Mouse (Mus musculus) spleen, postnatal 14 days (tissue): ENCODE measurements around the gene Vtcn1.
"Not testable (repeated sequence)": the region's sequence is repeated elsewhere in the genome, so short reads cannot be mapped to it uniquely, and the experiment has no call there.

Experiments used
- DNase-seq, 2 experiments: peaks; one replicate each; pipeline ENCODE4 v3.0.0; 2021 to 2022; ENCODE audit warnings: low spot score in 2 of 2

The Vtcn1 gene

DNA sequence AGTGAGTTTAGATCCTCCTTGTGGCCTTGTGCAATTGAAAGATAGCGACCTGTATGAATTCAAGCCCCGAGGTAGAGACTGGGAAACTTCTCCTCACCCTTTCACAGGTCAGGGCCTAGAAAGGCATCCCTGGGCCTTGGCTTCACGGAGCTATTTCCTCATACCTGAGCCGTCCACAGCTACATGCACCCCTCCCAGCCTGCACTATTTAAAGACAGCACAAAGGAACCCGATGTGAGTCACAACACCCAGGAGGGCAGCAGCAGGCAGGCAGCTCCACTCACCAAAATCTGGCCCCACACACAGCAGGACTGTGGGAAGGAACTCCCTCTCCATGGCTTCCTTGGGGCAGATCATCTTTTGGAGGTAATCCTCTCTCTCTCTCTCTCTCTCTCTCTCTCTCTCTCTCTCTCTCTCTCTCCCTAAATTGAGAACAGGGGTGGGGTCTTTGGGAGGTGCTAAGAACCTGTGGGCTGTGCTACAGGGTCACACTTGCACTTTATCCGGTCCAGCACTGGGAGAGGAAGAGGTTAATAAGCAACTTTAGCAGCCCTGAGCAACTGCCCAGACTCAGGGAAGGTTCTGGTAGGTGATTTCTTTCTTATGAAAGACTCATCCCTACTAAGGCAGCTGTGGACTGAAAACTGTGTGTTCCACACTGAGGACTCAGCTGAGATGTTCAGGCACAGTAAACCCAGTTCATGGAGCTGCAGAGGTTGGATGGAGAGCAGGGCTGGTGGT lies at the start of gene Vtcn1:
Gene Vtcn1 (plus strand): TSS at position 235 of the 741 bp plus-strand sequence.
- no peak for DNase-seq

DNA sequence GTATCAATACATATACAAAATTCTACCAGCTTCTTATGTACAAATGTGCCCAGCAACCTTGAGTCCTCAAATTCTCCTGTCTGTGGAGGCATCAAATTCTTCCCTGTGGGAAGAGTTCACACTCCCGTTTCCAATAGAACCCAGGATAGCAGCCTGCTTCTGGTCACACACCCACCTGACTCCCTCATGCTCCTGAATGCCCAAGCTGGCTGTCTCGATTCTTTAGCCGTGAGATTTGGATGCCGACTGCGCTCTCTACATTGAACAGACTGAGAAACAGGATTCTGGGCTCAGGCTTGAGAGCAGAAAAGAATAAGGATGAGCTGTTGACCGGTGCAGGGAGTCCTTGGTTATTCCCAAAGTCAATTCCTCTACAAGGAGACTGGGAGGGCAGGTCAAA lies 48.3 kb upstream of the Vtcn1 start:
- DNase-seq = no peak

DNA sequence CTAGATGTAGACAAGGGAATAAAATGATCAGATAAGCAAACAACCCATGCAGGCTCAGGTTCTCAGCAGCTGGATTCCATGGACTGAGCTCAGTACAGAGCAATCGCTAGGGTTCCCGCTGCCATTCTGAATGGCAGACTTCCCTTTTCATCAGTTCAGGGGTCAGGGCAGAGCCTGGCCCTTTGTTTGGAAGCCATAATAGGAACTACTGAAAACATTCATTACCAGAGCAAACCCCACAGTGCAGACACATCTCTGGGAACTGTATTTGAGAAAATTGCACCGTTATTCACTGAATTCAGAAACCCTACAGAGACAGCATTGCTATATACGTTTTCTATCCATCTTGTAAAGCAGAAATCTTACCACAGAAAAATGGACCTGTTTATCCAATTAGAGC lies 47.7 kb upstream of the Vtcn1 start:
- DNase-seq = no peak

DNA sequence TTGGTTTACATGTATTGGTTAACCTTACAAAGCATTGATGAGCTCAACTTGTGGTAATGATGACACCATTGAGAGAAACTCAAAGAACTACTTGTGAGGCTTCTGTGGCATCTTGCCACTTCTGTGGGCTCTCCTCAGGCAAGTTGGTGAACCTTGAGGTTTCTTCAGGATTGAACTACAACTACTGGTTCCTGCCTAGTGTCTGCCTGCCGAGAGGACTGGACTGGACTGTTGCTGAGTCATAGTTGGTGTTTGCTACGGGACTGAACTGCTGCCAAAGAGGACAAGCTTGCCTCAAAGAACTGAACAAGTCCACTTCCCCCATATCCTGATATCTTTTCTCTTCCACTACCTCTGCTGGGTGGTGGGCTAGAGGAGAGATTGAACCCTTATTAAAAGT lies 39.2 kb upstream of the Vtcn1 start:
- no peak for DNase-seq

GRCm38 (mm10) chr3:100791670-100792069 lies 33.6 kb upstream of the Vtcn1 start:
- no peak for DNase-seq

DNA sequence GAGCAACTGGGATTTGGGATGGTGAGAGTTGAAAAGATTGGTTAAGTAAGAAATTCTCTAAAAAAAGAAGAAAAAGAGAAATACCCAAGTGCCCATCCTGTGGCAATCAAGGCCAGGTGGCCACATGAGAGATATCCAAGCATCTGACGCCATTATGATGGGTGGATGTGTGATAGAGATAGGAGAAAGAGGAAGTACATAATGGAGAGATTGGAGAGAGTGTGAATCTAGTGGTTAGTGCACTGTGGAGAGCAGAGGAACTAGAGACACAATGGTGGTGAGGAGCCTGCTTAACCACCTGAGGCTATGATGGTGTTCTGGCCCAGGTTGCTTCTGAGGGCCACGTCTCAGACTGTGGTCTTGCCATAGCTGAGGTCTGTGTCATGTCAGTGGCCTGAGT lies 31.9 kb upstream of the Vtcn1 start:
- DNase-seq = no peak

- no peak for DNase-seq
Measured at GRCm38 (mm10) chr3:100796571-100796970, 28.7 kb upstream of the Vtcn1 start.

DNA sequence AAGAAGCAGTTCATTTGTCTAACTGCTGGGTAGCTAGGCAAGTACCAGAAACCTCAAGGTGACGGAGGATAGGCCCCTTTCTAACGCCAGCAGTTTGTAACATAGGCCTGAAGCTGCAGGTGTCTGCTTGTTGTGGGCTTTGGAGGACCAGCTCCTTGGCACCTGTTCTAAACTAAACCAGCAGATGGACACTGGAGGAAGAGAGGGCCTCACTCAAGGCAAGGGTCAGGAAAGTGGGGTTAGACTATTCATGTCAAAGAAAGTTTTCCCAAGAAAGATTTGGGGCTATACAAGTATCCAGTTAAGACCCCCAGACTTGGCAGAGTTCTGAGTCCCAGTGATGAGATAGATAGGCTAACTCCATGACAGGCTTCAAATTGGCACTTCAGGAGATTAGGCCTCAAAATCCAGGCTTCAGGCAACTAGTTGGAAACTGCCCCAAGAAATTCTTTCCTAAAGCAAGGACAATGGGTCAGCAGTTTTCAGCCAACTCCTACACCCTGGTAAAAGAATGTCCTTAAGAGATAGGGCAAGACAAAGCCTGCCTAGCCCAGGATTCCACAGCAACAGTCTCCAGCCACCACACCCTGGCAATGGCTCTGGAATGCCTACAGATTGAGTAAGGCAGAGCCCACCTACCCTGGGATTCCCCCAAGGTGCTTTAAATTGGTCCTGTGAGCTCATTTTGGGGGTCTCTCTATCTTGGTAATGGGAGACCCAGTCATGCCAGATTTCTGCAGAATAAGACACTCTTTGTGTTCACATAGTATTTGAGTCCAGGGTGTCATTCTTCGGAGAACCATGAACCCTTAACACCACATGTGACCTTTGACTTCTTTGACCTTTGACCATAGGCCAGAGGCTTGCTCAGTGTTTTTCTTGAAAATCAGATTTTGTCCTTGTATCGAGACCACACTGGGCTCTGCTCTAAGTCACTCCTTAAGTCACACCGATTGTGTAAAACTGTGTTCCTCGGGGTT lies 27.8 kb upstream of the Vtcn1 start:
- DNase-seq = no peak

DNA sequence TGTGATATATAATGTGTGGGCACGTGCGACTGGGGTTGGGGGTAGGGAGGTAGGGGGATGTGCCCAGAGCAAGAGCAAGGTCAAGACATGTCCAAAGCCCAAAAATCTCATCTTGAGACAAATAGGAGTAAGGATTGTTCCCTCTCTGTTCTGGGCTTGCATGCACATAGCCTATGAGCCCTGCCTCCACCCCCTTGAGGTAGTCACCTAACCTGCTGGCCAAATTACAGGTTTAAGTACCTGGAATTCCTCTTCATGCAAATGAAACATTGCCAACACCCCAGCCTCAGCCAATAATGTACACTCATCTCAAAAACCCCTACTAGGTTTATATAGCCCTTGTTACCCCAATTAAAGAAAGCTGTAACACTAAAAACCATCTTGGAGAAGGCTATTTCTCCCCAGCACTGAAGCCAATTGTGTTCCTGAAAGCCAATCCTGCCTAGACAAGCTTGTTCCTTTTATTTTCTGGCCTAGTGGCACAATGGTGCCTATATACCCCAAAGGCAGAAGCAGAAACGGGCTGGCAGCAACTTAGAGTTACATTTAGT lies 26.3 kb upstream of the Vtcn1 start:
- no peak for DNase-seq

DNA sequence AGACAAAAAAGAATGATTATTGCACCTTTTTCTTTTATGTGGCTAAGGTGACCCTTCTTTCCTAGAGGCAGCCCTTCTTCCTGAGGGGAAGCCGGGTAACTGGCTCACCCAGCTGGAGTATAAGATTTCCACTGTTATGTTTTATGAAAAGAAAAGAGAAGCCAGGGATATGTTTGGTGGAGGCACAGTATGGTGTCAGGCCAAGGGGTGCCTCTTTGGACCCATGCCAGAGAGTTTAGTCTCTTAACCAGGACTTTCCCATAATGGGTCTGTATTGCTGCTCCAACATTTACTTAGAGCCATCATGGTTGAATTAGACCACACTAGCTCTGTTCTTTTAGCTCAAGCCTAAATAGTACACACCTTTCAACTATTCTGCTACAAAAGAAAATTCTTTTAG lies 20.3 kb upstream of the Vtcn1 start:
- DNase-seq = no peak

- DNase-seq = no peak
Measured at GRCm38 (mm10) chr3:100805925-100806324, 19.3 kb upstream of the Vtcn1 start.

DNA sequence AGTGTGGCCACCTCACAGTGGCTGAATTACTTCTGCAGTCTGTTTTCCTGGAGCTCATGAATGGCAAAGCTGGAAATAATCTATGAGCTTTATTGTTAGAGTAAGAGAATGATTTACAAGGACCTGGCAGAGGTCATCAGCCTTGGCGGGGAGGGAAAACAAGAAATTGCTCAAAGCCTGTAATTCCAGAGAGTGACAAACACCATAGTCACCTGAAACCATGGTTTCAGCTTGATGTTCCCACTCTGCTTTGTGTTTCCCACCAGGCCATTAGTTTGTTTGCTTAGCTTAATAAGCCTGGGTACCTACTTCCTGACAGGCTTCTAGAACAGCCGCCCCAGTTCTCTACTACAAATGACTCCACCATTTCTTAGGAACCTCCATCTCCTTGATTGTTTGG lies 14.8 kb upstream of the Vtcn1 start:
- DNase-seq = no peak

DNA sequence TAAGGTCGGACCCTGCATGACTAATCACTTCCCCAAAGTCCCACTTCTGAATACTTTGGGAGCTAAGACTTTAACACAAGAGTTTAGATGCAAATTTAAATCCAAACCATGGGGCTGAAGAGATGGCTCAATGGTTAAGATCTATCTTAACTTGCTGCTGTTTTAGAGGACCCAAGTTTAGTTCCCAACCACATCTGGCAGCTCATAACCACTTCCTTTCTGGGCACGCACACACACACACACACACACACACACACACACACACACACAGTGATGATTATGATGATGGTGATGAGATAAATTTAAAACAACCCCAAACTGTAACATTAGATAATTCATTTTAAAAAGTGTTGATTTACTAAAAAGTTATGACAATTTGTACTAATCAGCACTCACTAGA lies 13.4 kb upstream of the Vtcn1 start:
- DNase-seq = no peak

DNA sequence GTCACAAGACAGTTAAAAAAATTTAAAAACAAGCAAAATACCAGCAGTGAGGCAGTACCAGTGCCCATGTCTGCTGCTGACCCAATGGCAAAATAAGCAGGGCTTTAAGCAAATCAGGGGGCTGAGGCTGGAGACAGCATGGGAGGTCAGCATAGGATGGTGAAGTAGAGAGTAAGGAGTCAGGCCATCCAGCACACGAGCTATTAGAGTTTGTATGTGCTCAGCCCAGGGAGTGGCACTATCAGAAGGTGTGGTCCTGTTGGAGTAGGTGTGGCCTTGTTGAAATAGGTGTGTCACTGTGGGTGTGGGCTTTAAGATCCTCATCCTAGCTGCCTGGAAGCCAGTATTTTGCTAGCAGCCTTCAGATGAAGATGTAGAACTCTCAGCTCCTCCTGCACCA lies 9.8 kb upstream of the Vtcn1 start:
- DNase-seq = not testable (repeated sequence)

DNA sequence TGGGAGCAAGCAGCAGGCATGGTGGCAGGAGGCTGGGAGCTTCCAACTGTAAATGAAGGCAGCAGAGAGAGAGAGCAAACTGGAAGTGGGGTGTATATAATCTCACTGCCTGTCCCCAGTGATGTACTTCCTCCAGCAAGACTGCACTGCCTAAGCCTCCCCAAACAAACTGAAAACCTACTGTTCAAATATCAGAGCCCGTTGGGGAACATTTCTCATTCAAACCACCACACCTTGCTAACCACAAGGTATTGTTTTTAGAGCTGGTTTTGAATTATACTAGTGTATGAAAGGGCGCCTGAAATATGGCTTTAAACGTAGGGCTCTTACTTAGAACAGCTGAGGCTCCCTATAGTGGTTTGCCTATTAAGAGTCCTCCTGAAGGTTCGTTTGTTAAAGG lies 6.5 kb upstream of the Vtcn1 start:
- no peak for DNase-seq

- no peak for DNase-seq
Measured at GRCm38 (mm10) chr3:100819571-100819970, 5.7 kb upstream of the Vtcn1 start.

- DNase-seq = no peak
Measured at GRCm38 (mm10) chr3:100820852-100821251, 4.4 kb upstream of the Vtcn1 start.

- no peak for DNase-seq
Measured at GRCm38 (mm10) chr3:100821276-100821675, 4.0 kb upstream of the Vtcn1 start.

DNA sequence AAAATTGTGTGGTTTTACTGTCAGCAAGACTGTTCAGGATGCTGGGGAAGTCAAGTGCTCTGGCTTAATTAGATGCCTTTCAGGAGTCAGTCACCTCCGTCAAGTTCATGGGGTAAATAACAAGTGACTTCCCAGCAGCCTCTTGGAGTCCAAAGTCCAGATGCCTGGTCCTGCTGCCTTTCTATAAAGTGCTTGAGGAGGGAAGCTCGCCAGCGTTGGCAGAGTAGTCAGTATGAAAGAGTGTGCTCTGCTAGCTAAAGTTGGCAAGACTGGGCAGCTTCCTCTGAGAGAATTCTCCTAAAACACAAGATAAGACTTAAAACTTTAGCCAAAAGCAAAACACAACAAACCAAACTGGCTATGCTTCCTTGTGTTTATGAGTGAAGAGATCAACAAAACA lies 18.5 kb downstream of the Vtcn1 start:
- DNase-seq = no peak

DNA sequence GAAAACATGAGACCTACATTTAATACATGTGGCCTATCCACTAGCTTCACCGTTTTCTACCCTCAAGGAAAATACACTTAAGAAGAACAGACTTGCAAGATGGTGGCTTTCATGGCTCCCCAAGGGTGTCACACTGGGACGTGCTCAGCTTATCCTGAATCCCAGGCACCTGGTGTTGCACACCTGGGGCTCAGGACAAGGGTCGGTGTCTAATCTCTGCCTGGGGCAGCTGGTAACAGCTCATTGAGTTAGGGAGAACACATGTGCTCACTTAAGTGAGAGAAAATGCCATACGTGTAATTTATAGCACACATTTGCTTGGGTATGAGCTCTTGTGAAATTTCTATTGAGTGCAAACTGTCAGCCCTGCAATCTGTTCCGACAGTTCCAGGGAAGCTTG lies 19.1 kb downstream of the Vtcn1 start:
- no peak for DNase-seq

- no peak for DNase-seq
Measured at GRCm38 (mm10) chr3:100848348-100848747, 23.1 kb downstream of the Vtcn1 start.

- DNase-seq = no peak
Measured at GRCm38 (mm10) chr3:100850468-100850867, 25.2 kb downstream of the Vtcn1 start.
